Mouse (Mus musculus) megakaryocyte-erythroid progenitor cell, adult 5-6 weeks (primary cell): ENCODE results near the gene Susd3. TPM values are rescaled to one million over a fixed set of nuclear protein-coding genes. Genes with fewer than 3 reads are reported as not detected.

Experiments used
- ATAC-seq: replicated peaks from 2 replicates; pipeline ENCODE4 v1.8.0; 2016; ENCODE audit warnings: mild to moderate bottlenecking, inconsistent platforms; ENCODE audit not compliant: severe bottlenecking, poor library complexity, low FRiP score, low TSS enrichment
- total RNA-seq, 2 experiments: library from RNA; stranded (forward) in 1 of 2; stranded (reverse) in 1 of 2; fragments of 200-1000, 215-1000 nt in 1 of 2; fragments of >200 nt in 1 of 2; fragmentation: Nextera tagmentation in 1 of 2; gene quantifications; 2 replicates each; pipeline ENCODE4 v1.2.3; 2014 to 2017

Gene Susd3
- total RNA-seq, 2 experiments from 2014 or later: 0.70 TPM; not detected in 1

DNA sequence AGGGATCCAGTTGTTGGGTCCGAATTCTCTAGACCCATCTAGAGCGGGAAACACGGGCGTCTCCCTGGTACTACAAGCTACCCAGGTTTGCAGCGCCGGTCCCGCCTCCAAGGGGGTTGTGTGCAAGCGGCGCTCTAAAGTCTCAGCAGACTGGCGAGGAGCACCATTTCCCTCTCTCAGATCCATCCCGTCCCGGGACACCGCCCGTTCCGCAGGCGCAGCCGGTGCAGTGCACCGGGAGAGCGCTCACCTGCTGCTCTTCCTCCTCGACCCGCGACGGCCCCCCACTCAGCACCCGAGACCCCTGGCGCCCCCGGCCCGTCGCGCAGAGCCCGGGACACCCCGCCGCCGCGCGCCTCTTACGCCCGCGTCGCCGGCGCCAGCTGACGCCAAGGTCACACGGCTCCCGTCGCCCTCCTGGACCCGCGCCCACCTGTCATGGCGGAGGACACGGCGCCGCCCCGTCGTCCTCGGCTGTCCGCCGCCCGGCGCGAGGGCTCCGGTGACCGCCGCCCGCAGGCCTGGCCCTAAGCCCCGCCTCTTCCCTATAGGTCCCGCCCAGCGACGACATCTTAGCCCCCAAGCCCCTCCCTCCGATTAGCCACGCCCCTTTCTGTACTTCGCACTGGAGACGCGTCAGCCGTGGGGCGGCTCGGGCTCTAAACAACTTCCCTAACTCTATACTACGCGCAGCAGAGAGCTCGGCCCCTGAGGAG lies 32.8 kb downstream of the Susd3 start, which contains the start of gene Card19:
Gene Card19, minus strand, starts transcription at position 534 of the 716 bp plus-strand sequence.
- ATAC-seq: peak; percentile 90

DNA sequence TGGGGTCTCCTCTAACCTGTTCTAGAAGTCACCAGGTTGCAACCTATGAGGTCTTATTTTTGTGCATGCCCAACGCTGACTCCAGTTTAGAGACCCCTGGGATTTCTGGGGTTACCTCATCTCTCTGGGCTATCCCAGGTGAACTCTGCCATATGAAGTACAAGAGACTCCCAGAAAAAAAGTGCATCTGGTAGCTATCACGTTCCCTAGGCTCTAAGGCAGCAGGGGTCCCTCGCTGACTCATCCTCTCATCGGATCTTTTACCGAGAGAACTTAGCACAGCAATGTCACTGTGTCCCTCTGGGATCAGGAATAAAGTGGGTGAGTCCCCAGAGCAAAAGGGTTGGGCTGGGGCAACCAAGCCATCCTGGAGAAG lies 33.4 kb downstream of the Susd3 start:
- no peak for ATAC-seq

DNA sequence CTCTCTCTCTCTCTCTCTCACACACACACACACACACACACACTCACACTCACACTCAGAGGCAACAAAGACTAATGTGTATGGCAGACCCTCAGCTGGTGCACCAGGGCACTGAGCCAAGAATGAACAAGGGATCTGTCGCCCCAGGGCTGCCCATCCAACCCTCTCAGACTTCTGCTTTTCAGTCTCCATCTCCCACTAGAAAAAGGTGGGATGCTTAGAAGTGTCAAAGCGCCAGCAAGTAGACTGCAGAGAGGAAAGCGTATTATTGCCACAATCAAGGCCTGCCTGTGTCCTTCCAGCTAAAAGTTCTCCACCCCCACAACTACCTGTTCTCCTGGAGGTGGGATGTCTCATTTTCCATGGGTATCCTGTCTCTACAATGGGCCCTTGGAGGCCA lies 34.1 kb downstream of the Susd3 start:
- no peak for ATAC-seq

- no peak for ATAC-seq
Measured at GRCm38 (mm10) chr13:49213531-49213932, 35.0 kb downstream of the Susd3 start.

DNA sequence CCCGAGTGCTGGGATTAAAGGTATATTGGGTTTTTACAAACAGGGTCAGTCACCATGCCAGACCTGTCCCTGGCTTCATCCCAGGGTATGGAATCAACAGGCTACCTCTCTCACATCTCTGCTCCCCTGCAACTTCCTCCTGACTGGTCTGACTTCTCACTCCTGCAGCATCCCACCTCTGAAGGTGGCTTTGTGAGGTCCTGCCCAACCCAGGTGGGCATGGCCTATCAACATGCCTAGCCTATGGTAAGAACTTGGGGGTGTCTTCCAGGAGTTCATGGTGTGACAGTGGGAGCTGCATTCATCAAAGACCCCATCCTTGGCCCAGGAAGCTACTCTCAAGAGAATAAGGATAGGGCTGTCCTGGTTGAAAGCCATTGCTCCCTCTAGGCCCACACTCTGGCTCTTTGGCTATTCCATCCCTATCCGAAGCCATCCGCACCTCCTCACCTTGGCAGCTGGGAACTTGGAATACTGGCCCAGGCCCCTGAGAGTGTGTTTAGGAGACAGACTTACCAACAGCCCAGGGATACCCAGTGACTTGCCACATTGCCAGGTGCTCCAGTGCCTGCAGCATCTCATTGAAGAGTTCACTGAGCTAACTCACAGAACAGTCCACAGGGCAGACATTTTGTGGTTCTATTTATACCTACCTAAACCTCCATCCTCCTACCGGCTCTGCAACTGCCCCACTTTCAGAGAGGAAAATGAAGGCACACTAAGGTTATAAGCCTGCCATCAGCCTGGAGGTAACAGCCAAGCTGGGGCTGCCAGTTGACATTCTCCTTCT lies 35.6 kb downstream of the Susd3 start:
- ATAC-seq: no peak

DNA sequence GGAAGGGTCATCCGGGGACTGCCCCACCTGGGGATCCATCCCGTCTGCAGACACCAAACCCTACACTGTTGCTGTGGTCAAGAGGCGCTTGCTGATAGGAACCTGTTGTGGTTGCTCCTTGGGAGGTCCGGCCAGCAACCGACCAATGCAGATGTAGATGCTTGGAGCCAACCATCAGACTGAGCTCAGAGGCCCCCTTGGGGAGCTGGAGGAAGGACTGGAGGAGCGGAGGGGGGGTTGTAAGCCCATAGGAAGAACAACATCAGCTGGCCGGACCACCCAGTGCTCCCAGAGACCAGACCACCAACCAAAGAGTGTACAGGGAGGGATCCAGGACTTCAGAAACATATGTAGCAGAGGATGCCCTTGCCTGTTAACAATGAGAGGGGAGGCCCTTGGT lies 39.2 kb downstream of the Susd3 start:
- ATAC-seq: no peak

GRCm38 (mm10) chr13:49206341-49206740 lies 42.2 kb downstream of the Susd3 start:
- ATAC-seq: no peak

GRCm38 (mm10) chr13:49205381-49205998 lies 43.0 kb downstream of the Susd3 start:
- ATAC-seq: peak; percentile 69

- ATAC-seq: no peak
Measured at GRCm38 (mm10) chr13:49202556-49202955, 46.0 kb downstream of the Susd3 start.

- 0 out of 2 replicates have a peak, but pooled peaks have one; percentile 7 for ATAC-seq
Measured at GRCm38 (mm10) chr13:49200688-49201087, 47.8 kb downstream of the Susd3 start.

GRCm38 (mm10) chr13:49199891-49200290 lies 48.6 kb downstream of the Susd3 start:
- no peak for ATAC-seq

DNA sequence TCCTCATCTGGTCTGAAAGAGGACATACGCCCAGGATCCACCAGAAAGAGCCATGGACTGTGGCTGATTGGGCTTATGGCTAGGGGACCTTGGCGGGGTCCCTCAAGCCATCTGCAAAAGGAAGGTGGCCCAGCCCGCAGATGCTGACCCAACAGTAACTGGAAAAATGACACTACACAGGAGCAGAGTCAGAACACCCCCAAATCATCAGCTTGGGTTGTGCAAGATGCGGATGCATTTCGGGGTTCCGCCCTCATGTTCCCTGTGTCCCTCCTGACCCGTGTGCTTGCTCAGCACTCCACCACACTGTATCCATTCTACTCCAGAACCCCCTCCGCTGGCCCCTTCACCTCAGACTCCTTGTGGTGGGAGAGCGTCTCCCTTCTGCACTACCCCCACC lies 49.8 kb downstream of the Susd3 start:
- ATAC-seq: no peak

- ATAC-seq: peak; percentile 8; the same call in 1 of the 2 replicates
Measured at GRCm38 (mm10) chr13:49196766-49197165, 51.7 kb downstream of the Susd3 start.

DNA sequence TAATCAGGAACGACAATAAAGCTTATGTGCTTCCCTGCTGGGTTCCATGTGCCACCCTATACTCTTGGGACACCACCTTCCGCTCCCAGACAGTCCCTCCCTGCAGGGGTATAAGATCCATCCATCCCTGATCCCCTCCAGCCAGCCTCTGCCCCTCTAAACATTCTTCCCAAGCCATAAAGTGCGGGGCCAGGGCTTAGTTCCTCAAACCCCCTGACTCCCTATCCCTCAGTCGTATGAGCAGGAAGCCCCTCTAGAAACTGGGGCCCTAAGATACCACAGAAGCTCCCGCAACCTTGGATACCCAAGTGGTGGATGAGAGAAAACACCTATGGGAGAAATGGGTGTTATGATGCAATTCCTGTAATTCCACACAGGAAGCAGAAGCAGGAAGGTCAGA lies 52.3 kb downstream of the Susd3 start:
- no peak for ATAC-seq

- no peak for ATAC-seq
Measured at GRCm38 (mm10) chr13:49195651-49196050, 52.9 kb downstream of the Susd3 start.

GRCm38 (mm10) chr13:49194811-49195210 lies 53.7 kb downstream of the Susd3 start:
- ATAC-seq: no peak

GRCm38 (mm10) chr13:49193650-49194049 lies 54.9 kb downstream of the Susd3 start:
- ATAC-seq: no peak

DNA sequence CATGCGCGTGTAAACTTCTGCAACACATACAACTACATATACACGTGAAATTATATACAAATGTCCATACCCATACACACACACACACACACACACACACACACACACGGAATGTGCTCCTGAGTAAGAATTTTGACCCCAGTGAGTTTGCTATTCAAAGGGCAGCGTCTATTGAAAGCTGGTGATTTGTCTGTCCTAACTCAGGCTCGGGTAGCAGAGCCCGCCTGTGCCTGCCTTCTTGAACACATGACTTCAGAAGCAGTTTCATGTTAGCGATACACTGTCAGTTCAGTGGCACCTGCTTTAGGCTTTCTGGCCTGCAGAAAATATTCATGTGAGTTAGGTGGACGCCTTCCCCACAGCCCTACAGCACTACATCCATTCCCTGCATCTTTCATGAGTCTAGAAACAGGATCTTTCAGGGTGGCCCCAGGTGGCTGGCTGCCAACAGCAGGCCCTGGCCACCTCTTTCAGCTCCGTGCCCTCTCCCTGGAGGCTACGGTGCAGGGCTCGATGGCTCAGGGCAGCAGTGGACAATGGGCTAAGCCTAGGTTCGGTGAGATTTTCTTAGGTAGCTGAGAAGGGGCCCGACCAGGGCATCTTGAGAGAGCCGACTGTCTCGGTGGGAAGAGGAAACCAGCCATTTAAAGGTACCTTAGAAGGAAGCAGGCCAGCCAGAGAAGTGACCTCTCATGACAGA lies 56.2 kb downstream of the Susd3 start:
- no peak for ATAC-seq

DNA sequence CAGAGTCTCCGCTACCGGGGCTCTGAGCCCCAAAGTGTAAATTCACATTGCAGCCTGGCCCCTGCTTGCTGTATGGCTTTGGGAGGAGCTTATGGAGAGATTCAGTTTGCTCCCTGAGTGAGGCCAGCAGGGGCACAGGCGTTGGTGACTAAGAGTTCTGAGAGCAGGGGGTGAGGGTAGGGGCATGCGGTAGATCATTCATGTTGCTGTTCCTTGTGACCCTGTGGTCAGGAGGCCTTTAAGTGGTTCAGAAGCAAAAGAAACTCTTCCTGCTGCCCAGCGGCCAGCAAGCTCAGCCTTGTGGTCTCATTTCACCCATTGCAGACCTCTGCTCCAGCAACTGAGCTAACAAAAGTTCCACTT lies 56.9 kb downstream of the Susd3 start:
- no peak for ATAC-seq
